10 mouse cellular contexts compared by ENCODE assay signal in genomic region chr8:124196195-124196594, GRCm38 (mm10). TPM values are rescaled to one million over a fixed set of nuclear protein-coding genes. Genes with fewer than 3 reads are reported as not detected.
DNase-seq lines count a peak whose midpoint lies in the region; ATAC-seq lines count a peak whose summit lies in the region.
"Had no signal": no experiment of that assay in that cellular context is flagged by ENCODE, and none has a peak within 500 bp of the region (broad histone marks: within the 10 kb centered on the region; RNA-seq: fewer than 3 reads in every experiment).

No protein-coding gene starts in this region.

- no peaks in the 10 kb centered on the region for H3K36me3 ChIP-seq in kidney, embryonic 15.5 days
- H3K36me3 ChIP-seq in limb, embryonic 12.5 days: no peaks in the 10 kb centered on the region
- H3K36me3 ChIP-seq in stomach, embryonic 16.5 days (ENCODE audit: control insufficient read depth, insufficient read depth, low read length): no peaks in the 10 kb centered on the region
- H3K36me3 ChIP-seq: hindbrain, embryonic 10.5 days; liver, embryonic 15.5 days had no signal

- peak; percentile 29; the same call in 1 of the 2 replicates for ATAC-seq in kidney, embryonic 15.5 days (replicated peaks; ENCODE audit: low FRiP score)
- ATAC-seq in limb, embryonic 12.5 days (ENCODE audit: insufficient number of reproducible peaks, insufficient read depth, low FRiP score, low TSS enrichment, low read depth): 0 out of 2 replicates have a peak, but pooled peaks have one; percentile 3
- peak; percentile 74 for ATAC-seq in stomach, embryonic 16.5 days (ENCODE audit: insufficient read depth, low FRiP score)
- no peak for ATAC-seq in frontal cortex, adult (ENCODE audit: low TSS enrichment)

- DNase-seq in kidney, adult 8-10 months: no peak
- DNase-seq in gastrocnemius, postnatal 25 days: peak; percentile 38
- DNase-seq in neural tube, embryonic 10.5 days (ENCODE audit: extremely low spot score, low spot score): no peak
- no peak for DNase-seq in yolk sac, embryonic 10.5 days (ENCODE audit: low spot score)

- peak overlapping the region; percentile 33 for H3K27ac ChIP-seq in kidney, embryonic 15.5 days
- 0 out of 2 replicates have a peak overlapping the region, but pooled peaks have one; percentile 17 for H3K27ac ChIP-seq in limb, embryonic 12.5 days
- peak overlapping the region; percentile 32; the same call in 1 of the 2 replicates for H3K27ac ChIP-seq in stomach, embryonic 16.5 days (ENCODE audit: low read length)
- H3K27ac ChIP-seq: hindbrain, embryonic 10.5 days; liver, embryonic 15.5 days had no signal

- H3K9me3 ChIP-seq in kidney, embryonic 15.5 days (replicated peaks): no peaks in the 10 kb centered on the region
- H3K9me3 ChIP-seq in limb, embryonic 12.5 days: no peaks in the 10 kb centered on the region
- H3K9me3 ChIP-seq in stomach, embryonic 16.5 days (replicated peaks; ENCODE audit: control insufficient read depth, low read length): no peaks in the 10 kb centered on the region
- H3K9me3 ChIP-seq: hindbrain, embryonic 10.5 days; liver, embryonic 15.5 days had no signal

- no peak overlapping the region for H3K9ac ChIP-seq in kidney, embryonic 15.5 days
- no peak overlapping the region for H3K9ac ChIP-seq in limb, embryonic 12.5 days (replicated peaks)
- no peak overlapping the region for H3K9ac ChIP-seq in stomach, embryonic 16.5 days (ENCODE audit: low read length)
- H3K9ac ChIP-seq: liver, embryonic 15.5 days had no signal

- WGBS in kidney, embryonic 15.5 days: 13% methylated on average over 5 of the region's 5 CpGs
- 35% methylated on average over 5 of the region's 5 CpGs for WGBS in limb, embryonic 12.5 days
- WGBS in stomach, embryonic 16.5 days: 24% methylated on average over 5 of the region's 5 CpGs

- H3K4me1 ChIP-seq in kidney, embryonic 15.5 days: peaks cover 15% of the 10 kb centered on the region
- H3K4me1 ChIP-seq in limb, embryonic 12.5 days (replicated peaks): peaks cover 17% of the 10 kb centered on the region
- peaks cover 20% of the 10 kb centered on the region for H3K4me1 ChIP-seq in stomach, embryonic 16.5 days (ENCODE audit: control insufficient read depth, insufficient read depth, low read length)
- H3K4me1 ChIP-seq: liver, embryonic 15.5 days had no signal

- no peak overlapping the region for H3K4me2 ChIP-seq in kidney, embryonic 15.5 days
- H3K4me2 ChIP-seq in limb, embryonic 12.5 days: no peak overlapping the region
- no peak overlapping the region for H3K4me2 ChIP-seq in stomach, embryonic 16.5 days (ENCODE audit: low read depth, low read length)
- H3K4me2 ChIP-seq: liver, embryonic 15.5 days had no signal

- H3K27me3 ChIP-seq in kidney, embryonic 15.5 days: no peaks in the 10 kb centered on the region
- peaks cover 3% of the 10 kb centered on the region; the same call in 1 of the 2 replicates for H3K27me3 ChIP-seq in limb, embryonic 12.5 days
- no peaks in the 10 kb centered on the region for H3K27me3 ChIP-seq in stomach, embryonic 16.5 days (ENCODE audit: control insufficient read depth, insufficient read depth, low read length)

- H3K4me3 ChIP-seq in kidney, embryonic 15.5 days (replicated peaks): no peak overlapping the region
- H3K4me3 ChIP-seq in limb, embryonic 12.5 days (replicated peaks): no peak overlapping the region
- H3K4me3 ChIP-seq in stomach, embryonic 16.5 days (replicated peaks; ENCODE audit: low read length): no peak overlapping the region
- H3K4me3 ChIP-seq: hindbrain, embryonic 10.5 days; liver, embryonic 15.5 days had no signal

RNA-seq across cellular contexts. Expression of gene Galnt2, which starts 35.0 kb away (rescaled TPM):
- 47.6 and 49.0 TPM in 2 replicates for polyA plus RNA-seq in kidney, embryonic 15.5 days (2015; fragmentation: Nextera tagmentation; extraction: Ambion mirVana)
- total RNA-seq in gastrocnemius, postnatal 25 days (2021): 10 to 100 TPM; 30.7 to 39.0 TPM
- polyA plus RNA-seq in limb, embryonic 12.5 days (2016; fragmentation: Nextera tagmentation; extraction: Ambion mirVana): 56.7 and 64.3 TPM in 2 replicates
- 47.4 and 49.3 TPM in 2 replicates for polyA plus RNA-seq in stomach, embryonic 16.5 days (2015; fragmentation: Nextera tagmentation; extraction: Ambion mirVana)
